Mouse (Mus musculus) left cerebral cortex, postnatal 36 days (tissue): ENCODE measurements around the gene Mst1. TPM values are rescaled to one million over a fixed set of nuclear protein-coding genes. Genes with fewer than 3 reads are reported as not detected.

Experiments
- DNase-seq, 2 experiments: peaks; one replicate each; pipeline ENCODE4 v3.0.0; 2021 to 2022; ENCODE audit warnings: low spot score in 2 of 2, mixed read lengths in 1 of 2
- intact Hi-C: fragments of 180-260 bp; cut with DNase I; formaldehyde crosslinking; loops from one replicate; pipeline ENCODE4 v1.15.1; 2025
- microRNA-seq: library from miRNA; unstranded; fragments of <30 nt; microRNA quantifications from one replicate; pipeline ENCODE4 v1.2.0, GENCODE M21; 2022
- total RNA-seq, 2 experiments: library from RNA; stranded (reverse); gene quantifications; 2 replicates each; pipeline ENCODE4 v1.2.3; 2021

The Mst1 gene
- total RNA-seq, 2 experiments from 2014 or later = not detected

GRCm38 (mm10) chr9:108121170-108121969 lies 41.1 kb downstream of the Mst1 start:
- intact Hi-C loops = no loop called here
- no peak for DNase-seq

- intact Hi-C loops = no loop called here
- no peak for DNase-seq
Measured at GRCm38 (mm10) chr9:108123916-108124315, 43.7 kb downstream of the Mst1 start.

- intact Hi-C loops = loop anchor here (5.0 kb wide), 1 partner anchor 77 kb away; no protein-coding TSS in a partner anchor
Measured at GRCm38 (mm10) chr9:108125731-108126130, 45.5 kb downstream of the Mst1 start.

GRCm38 (mm10) chr9:108126436-108127180 lies 46.4 kb downstream of the Mst1 start:
- intact Hi-C loops = loop anchor here (5.0 kb wide), 1 partner anchor 76 kb away; no protein-coding TSS in a partner anchor
- DNase-seq = peak in 1 of 2 experiments; percentile 8

More at GRCm38 (mm10) chr9:108125731-108126130, 45.5 kb downstream of the Mst1 start:
- peak in 1 of 2 experiments; percentile 7 for DNase-seq

GRCm38 (mm10) chr9:108128248-108128647 lies 48.0 kb downstream of the Mst1 start:
- DNase-seq = peak; percentile 78 to 86
- intact Hi-C loops = loop anchor here (5.0 kb wide), 1 partner anchor 74 kb away; no protein-coding TSS in a partner anchor

GRCm38 (mm10) chr9:108129042-108129948 lies 49.1 kb downstream of the Mst1 start:
- intact Hi-C loops = loop anchor here (5.0 kb wide), 1 partner anchor 73 kb away; no protein-coding TSS in a partner anchor
- DNase-seq = no peak

GRCm38 (mm10) chr9:108131502-108131901 lies 51.3 kb downstream of the Mst1 start:
- DNase-seq = no peak
- intact Hi-C loops = no loop called here

GRCm38 (mm10) chr9:108132373-108132772 lies 52.1 kb downstream of the Mst1 start:
- DNase-seq = no peak
- intact Hi-C loops = no loop called here

GRCm38 (mm10) chr9:108133478-108133877 lies 53.2 kb downstream of the Mst1 start:
- intact Hi-C loops = no loop called here
- no peak for DNase-seq

Small RNAs within 50 kb of the gene (microRNA-seq; reads per million reads assigned to microRNA genes)
- gene Gm47303 (not detected), gene Mir7088 (not detected)

Other genes starting within 250 kb of the Mst1 start
- gene Rbm6, start 207.2 kb upstream of the Mst1 start, total RNA-seq = 10 to 100 TPM; 48.3 to 72.1 TPM
- 10 to 100 TPM; 23.9 to 27.1 TPM for gene Mon1a, start 192.3 kb upstream of the Mst1 start, total RNA-seq
- gene Mst1r, start 173.6 kb upstream of the Mst1 start, total RNA-seq = 1 to 10 TPM in 1 of 2 experiments, under 1 TPM in 1; 0.81 to 2.6 TPM
- gene Actl11, start 152.0 kb upstream of the Mst1 start, total RNA-seq = not detected
- 100 to 1,000 TPM; 353 to 360 TPM for gene Camkv, start 144.8 kb upstream of the Mst1 start, total RNA-seq
- 10 to 100 TPM in 1 of 2 experiments, 1 to 10 TPM in 1; 7.8 to 16.5 TPM for gene Traip, start 130.3 kb upstream of the Mst1 start, total RNA-seq
- 1 to 10 TPM; 2.4 to 3.9 TPM for gene Uba7, start 104.9 kb upstream of the Mst1 start, total RNA-seq
- not detected for gene Gm20661, start 97.4 kb upstream of the Mst1 start, total RNA-seq
- gene Inka1, start 94.6 kb upstream of the Mst1 start, total RNA-seq = 1 to 10 TPM; 4.4 to 4.9 TPM
- gene Cdhr4, start 87.9 kb upstream of the Mst1 start, total RNA-seq = 1 to 10 TPM in 1 of 2 experiments, under 1 TPM in 1; 0.79 to 1.4 TPM
- 1 to 10 TPM in 1 of 2 experiments, not detected in 1; 2.3 TPM for gene Gm20662, start 84.1 kb upstream of the Mst1 start, total RNA-seq
- gene Ip6k1, start 77.9 kb upstream of the Mst1 start, total RNA-seq = 100 to 1,000 TPM; 196 to 205 TPM
- gene Gmppb, start 31.2 kb upstream of the Mst1 start, total RNA-seq = 10 to 100 TPM; 14.4 to 17.0 TPM
- 1 to 10 TPM; 1.7 to 1.8 TPM for gene Amigo3, start 27.3 kb upstream of the Mst1 start, total RNA-seq
- gene Rnf123, start 2.9 kb downstream of the Mst1 start, total RNA-seq = 100 to 1,000 TPM in 1 of 2 experiments, 10 to 100 TPM in 1; 77.6 to 107 TPM
- gene Apeh, start 14.2 kb downstream of the Mst1 start, total RNA-seq = 10 to 100 TPM; 23.9 to 39.4 TPM
- 100 to 1,000 TPM; 269 to 307 TPM for gene Bsn, start 109.9 kb downstream of the Mst1 start, total RNA-seq
- gene Dag1, start 183.5 kb downstream of the Mst1 start, total RNA-seq = 10 to 100 TPM; 90.4 to 93.1 TPM
- 100 to 1,000 TPM; 116 to 131 TPM for gene Nicn1, start 210.0 kb downstream of the Mst1 start, total RNA-seq
- 10 to 100 TPM; 29.5 to 34.0 TPM for gene Amt, start 216.4 kb downstream of the Mst1 start, total RNA-seq
- gene Rhoa, start 225.7 kb downstream of the Mst1 start, total RNA-seq = 100 to 1,000 TPM; 160 to 176 TPM
- 10 to 100 TPM; 29.2 to 41.4 TPM for gene Tcta, start 225.7 kb downstream of the Mst1 start, total RNA-seq